Mouse (Mus musculus): Measurements from ENCODE around the gene Syngr1. TPM values are rescaled to one million over a fixed set of nuclear protein-coding genes. Genes with fewer than 3 reads are reported as not detected.

Syngr1 gene
- total RNA-seq (2021): 100 to 1,000 TPM; 534 to 540 TPM
- long read RNA-seq, experiment 1, full-length matches to known transcripts: 78 of 373 reads
- long read RNA-seq, experiment 1, partial matches to known transcripts: 0 of 373 reads
- long read RNA-seq, experiment 1, other reads (novel, unspliced or antisense): 295 of 373 reads
- long read RNA-seq, experiment 2, full-length matches to known transcripts: 60 of 348 reads
- long read RNA-seq, experiment 2, partial matches to known transcripts: 278 of 348 reads
- long read RNA-seq, experiment 2, other reads (novel, unspliced or antisense): 10 of 348 reads

DNA sequence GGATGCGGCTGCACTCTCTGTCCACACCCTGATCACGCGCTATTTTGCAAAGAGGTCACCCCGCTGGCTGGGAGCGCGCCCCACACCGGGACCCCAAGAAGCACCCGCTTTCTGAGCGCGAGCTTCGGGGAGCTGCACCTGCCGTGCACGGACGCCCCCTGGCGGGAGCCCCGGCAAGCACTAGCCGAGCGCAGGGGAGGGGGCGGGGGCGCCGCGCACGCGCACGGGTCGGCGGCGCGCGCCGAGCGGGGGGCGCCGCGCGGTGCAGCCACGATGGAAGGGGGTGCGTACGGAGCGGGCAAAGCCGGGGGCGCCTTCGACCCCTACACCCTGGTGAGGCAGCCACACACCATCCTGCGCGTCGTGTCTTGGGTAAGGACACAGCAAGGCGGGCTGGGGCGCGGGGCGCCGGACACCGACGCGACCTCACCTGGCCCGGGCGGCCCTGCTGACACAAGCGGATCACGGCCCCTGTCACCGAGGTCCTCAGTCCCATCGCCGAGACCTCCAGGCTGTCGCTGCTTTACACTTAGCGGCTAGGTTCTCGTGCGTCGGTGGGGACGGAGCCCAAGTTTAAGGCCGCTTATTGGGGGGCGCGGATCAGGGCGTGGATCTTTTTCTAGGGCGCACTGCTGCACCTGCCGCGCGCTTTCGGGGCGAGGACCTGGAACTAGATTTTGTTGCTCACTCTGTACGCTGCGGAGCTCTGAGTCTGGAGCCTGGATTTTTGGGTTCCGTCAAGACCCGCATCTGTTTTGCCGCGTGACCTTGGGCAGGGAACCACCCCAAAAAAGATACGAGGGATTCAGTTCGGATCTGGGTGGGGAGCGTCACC is at the start of gene Syngr1, which contains the start of gene Rpl3:
Gene Syngr1 (plus strand): TSS at position 214 of the 835 bp plus-strand sequence.
Gene Rpl3 (minus strand): TSS at position 748 of the 835 bp plus-strand sequence.
- DNase-seq (ENCODE audit: low spot score in 2 of 2): peak; percentile 82 to 88
- intact Hi-C loops (cut with DNase I): loop anchor here (5.0 kb wide), 2 partner anchors 41 to 136 kb away; partner anchors contain the start of gene Tab1

GRCm38 (mm10) chr15:80042152-80042551 is 49.0 kb upstream of the Syngr1 start:
- no peak for DNase-seq (ENCODE audit: low spot score in 2 of 2)
- intact Hi-C loops (cut with DNase I): no loop called here

DNA sequence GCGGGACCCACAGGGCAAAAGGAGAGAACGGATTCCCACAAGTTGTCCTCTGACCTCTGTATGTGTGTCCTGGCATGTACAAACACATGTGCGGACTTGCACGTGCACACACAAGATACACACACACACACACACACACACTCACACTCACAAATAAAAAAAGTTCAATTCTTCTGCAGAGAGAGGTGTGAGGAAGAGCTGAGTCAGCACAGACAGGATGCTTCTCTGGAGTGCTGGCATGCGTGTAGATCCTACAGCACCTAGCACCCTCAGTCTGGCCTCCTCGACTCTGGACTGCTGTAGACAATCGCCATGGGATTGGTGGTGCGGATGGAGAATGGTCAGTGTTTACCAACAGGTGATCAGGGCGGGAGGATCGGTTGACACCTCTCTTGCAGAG is 46.9 kb upstream of the Syngr1 start:
- intact Hi-C loops (cut with DNase I): no loop called here
- DNase-seq (ENCODE audit: low spot score in 2 of 2): no peak

GRCm38 (mm10) chr15:80045749-80046148 is 45.4 kb upstream of the Syngr1 start:
- intact Hi-C loops (cut with DNase I): no loop called here
- no peak for DNase-seq (ENCODE audit: low spot score in 2 of 2)

DNA sequence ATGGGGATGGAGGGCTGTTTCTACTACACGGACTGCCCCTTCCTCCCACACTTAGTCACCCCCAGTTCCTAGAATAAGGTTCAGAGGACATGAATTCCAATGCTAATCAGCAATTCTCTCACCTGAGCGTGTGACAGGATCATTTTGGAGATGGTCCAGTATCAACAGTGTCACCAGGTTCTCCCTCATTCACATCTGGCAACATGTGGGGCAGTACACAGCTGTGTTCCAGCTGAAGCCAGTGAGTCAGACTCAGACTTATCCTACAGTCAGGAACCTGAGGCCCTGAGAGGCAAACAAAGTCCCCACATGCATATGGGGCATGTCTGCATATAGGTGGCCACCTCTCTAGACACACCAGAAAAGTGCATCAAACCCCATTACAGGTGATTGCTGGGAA is 43.9 kb upstream of the Syngr1 start:
- DNase-seq (ENCODE audit: low spot score in 2 of 2): no peak
- intact Hi-C loops (cut with DNase I): no loop called here

DNA sequence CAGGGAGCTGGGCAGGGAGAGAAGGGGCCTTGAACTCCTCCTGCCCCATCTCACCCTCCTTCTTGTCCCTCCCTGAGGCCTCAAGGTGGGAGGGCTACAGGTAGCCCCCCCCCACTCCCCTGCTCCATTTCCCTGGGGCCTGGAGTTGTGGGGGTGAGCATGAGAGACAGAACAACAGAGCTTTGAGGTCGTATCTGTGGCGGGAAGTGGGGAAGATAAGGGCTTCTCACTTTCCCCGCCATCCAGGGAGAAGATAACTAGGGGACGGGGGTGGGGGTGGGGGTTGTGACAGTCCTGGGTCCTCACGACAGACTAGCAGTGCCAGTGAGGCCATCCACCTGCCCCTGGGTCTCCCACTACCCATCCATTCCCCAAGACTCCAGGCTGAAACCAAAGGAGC is 43.2 kb upstream of the Syngr1 start:
- intact Hi-C loops (cut with DNase I): no loop called here
- no peak for DNase-seq (ENCODE audit: low spot score in 2 of 2)

- DNase-seq (ENCODE audit: low spot score in 2 of 2): no peak
These were observed 41.0 kb upstream of the Syngr1 start for GRCm38 (mm10) chr15:80050093-80050492.

DNA sequence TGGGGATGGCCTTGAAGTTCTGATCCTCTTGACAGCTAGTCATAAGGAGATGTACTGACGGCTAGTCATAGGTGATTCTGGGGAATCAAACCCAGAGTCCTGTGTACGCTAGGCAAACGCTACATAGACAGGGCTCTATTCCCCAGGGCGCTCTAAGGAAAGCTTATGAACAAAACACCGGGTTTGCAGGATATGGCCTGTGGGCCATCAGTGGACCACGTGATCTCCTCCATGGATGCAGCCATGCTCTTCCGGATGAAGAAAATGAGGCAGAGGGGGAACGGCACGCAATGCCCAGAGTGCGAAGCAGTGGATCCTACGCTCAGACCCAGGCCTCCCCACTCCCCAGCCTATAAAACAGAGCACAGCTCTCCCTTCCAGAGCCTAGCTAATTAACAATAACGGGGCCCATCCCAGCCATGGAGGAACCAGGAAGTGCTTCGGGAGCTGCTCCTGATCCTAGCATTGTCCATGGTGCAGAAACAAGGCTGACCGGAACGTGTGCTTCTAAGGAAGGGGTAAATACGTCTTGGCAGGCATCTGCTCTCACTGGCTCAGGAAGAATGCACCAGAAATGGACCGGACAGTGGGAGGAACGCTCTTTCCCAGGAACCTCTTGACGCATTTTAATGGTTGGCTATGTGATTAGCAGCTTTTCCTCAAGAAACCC is 39.9 kb upstream of the Syngr1 start:
- intact Hi-C loops (cut with DNase I): no loop called here
- DNase-seq (ENCODE audit: low spot score in 2 of 2): no peak

More at GRCm38 (mm10) chr15:80050093-80050492, 41.0 kb upstream of the Syngr1 start:
- intact Hi-C loops (cut with DNase I): no loop called here

GRCm38 (mm10) chr15:80051782-80052181 is 39.4 kb upstream of the Syngr1 start:
- intact Hi-C loops (cut with DNase I): no loop called here
- DNase-seq (ENCODE audit: low spot score in 2 of 2): no peak

GRCm38 (mm10) chr15:80053381-80054033 is 37.6 kb upstream of the Syngr1 start:
- DNase-seq (ENCODE audit: low spot score in 2 of 2): no peak
- intact Hi-C loops (cut with DNase I): no loop called here

- intact Hi-C loops (cut with DNase I): no loop called here
These were observed 37.0 kb upstream of the Syngr1 start for GRCm38 (mm10) chr15:80054034-80054710.

DNA sequence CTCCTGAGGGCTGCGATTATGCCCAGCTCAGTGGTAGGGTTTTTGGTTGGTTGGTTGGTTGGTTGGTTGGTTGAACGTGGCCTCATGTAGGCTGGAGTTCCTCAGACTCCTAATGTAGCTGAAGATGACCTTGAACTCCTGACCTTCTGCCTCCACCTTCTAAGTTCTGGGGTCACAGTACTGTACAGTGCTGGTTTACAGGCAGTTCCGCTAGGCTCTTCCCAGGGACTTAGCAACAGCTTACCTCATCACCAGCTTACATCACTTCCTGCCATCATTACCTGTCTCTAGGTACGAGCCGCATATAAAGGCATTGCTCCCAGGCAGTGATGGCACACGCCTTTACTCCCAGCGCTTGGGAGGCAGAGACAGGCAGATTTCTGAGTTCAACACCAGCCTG is 33.0 kb upstream of the Syngr1 start:
- intact Hi-C loops (cut with DNase I): no loop called here
- DNase-seq (ENCODE audit: low spot score in 2 of 2): no peak

More at GRCm38 (mm10) chr15:80054034-80054710, 37.0 kb upstream of the Syngr1 start:
- DNase-seq (ENCODE audit: low spot score in 2 of 2): no peak

- DNase-seq (ENCODE audit: low spot score in 2 of 2): no peak
- intact Hi-C loops (cut with DNase I): no loop called here
These were observed 31.5 kb upstream of the Syngr1 start for GRCm38 (mm10) chr15:80059606-80060005.

- intact Hi-C loops (cut with DNase I): no loop called here
- no peak for DNase-seq (ENCODE audit: low spot score in 2 of 2)
These were observed 30.6 kb upstream of the Syngr1 start for GRCm38 (mm10) chr15:80060356-80061070.

GRCm38 (mm10) chr15:80061071-80061550 is 30.0 kb upstream of the Syngr1 start:
- intact Hi-C loops (cut with DNase I): no loop called here
- no peak for DNase-seq (ENCODE audit: low spot score in 2 of 2)

DNA sequence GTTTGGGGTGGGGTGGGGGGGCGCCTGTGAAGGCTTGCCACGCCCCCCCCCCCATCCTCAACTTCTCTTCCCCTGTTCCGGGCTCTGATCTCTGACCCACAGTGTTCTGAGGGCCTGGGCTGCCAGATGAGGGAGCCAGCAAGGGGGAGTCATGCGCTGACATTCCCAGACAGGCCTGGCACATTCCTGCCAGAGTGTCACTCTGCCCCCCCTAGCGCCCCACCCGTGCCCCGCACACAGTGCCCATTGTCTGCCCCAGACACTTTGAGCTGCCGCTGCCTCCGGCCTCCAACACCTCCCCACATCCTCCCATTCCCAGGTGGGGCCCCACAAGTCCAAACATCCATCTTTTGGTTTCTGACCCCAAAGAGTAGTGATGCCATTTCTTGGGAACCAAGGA is 28.8 kb upstream of the Syngr1 start:
- intact Hi-C loops (cut with DNase I): loop anchor here (2.0 kb wide), 1 partner anchor 38 kb away; no protein-coding TSS in a partner anchor

GRCm38 (mm10) chr15:80062821-80063220 is 28.3 kb upstream of the Syngr1 start:
- no peak for DNase-seq (ENCODE audit: low spot score in 2 of 2)
- intact Hi-C loops (cut with DNase I): loop anchor here (2.0 kb wide), 1 partner anchor 38 kb away; no protein-coding TSS in a partner anchor

More for the DNA sequence above, 28.8 kb upstream of the Syngr1 start:
- DNase-seq (ENCODE audit: low spot score in 2 of 2): no peak

- intact Hi-C loops (cut with DNase I): no loop called here
- no peak for DNase-seq (ENCODE audit: low spot score in 2 of 2)
These were observed 26.2 kb upstream of the Syngr1 start for GRCm38 (mm10) chr15:80064965-80065364.

Data from left cerebral cortex, postnatal 14 days (tissue).